Mouse (Mus musculus): ENCODE measurements around the gene Zfp748. TPM values are rescaled to one million over a fixed set of nuclear protein-coding genes. Genes with fewer than 3 reads are reported as not detected.

Gene Zfp748
- 8.5 and 11.2 TPM in 2 replicates for polyA plus RNA-seq (2012; rRNA removed)

DNA sequence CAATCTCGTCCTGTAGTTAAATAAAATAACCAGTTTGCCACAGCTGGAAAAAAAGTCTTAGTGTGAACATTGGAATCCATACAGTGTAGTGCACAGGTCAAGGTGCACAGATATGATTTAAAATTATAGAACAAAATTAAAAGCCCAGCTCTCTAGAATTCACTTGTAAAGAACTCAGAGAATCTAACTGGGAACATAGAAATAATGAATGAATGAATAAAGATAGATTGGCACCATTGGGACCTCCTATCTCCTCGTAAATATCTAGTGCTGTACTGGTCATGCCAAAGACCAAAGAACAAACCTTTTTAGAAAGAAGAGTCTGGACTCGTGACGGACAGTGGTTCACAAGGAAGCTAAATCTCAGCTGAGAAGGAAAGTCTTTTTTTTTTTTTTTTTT is at the start of gene Zfp748:
TSS of gene Zfp748 (minus strand) at position 101 of the 400 bp plus-strand sequence.

DNA sequence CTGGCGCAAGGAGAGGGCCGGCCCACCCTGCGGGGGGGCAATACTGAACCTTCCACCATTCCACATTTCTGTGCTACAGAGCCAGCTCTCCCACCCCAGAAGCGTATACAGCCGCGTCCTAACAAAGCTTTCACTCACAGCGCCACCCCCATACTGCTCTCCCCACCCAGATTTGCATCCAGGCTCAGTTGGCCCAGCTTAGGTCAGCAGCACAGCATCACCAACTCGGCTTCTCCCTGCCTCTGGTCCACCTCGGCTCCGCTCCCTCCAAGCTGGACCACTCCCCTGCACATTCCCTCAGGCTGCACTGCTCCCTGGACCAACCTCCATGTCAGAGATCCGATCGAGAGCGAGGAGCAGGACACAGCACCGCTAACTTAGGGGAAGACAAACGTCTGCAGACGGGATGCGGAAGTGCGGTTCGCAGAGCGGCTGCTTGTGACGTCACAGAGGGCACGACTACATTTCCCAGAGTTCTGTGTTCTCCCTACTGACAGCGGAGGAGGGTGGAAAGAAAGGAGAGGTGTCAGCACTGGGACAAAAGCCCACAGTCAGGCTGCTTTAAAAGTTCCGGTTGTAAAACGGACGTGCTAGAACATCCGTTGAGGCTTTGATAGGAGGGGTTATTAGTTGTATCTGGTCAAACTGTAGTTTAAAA is 27.7 kb downstream of the Zfp748 start, which contains the start of the genes Gm26965 and Zfp87:
TSS of gene Gm26965 (minus strand) at position 399 of the 658 bp plus-strand sequence.
TSS of gene Zfp87 (minus strand) at position 425 of the 658 bp plus-strand sequence.

DNA sequence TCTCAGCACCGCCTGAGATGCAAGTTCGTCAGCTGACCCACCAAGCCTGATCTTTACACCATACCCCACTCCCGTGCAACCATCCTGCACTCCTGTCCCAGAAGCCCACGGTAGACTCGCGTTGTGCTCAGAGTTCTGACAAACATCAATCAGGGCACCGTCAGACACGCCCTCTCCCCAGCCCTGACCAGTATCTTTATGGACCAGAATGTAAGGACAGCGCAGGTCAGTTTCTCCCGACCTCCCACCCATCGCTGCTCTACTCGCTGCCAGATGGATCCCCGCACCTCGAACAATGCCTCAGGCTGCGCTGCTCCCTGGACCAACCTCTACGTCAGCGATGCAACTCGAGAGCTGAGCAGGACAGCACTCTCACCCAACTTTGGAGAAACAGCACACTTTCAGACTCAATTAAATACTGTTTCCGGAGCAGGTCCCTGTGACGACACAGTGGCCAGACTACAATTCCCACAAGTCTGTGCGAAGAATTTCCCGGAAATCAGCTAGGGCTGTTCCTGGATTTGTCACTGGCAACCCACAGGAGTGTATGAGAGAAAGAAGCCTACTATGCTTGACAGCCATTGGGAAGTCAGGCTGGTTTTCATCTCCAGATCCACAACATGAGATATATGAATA is 53.4 kb downstream of the Zfp748 start, which contains the start of gene Zfp58:
TSS of gene Zfp58 (minus strand) at position 472 of the 636 bp plus-strand sequence.

Other genes starting within 250 kb of the Zfp748 start
- gene Zfp457, start 247.3 kb downstream of the Zfp748 start, polyA plus RNA-seq (2012; rRNA removed), result 1.2 and 2.0 TPM in 2 replicates
- 1.5 and 3.2 TPM in 2 replicates for gene Zfp595, start 221.3 kb downstream of the Zfp748 start, polyA plus RNA-seq (2012; rRNA removed)
- not detected in 2 replicates for gene Gm28044, start 193.3 kb downstream of the Zfp748 start, polyA plus RNA-seq (2012; rRNA removed)
- gene Zfp953, start 193.2 kb downstream of the Zfp748 start, polyA plus RNA-seq (2012; rRNA removed), result 0.61 and 1.3 TPM in 2 replicates
- gene Gm28041, start 178.1 kb downstream of the Zfp748 start, polyA plus RNA-seq (2012; rRNA removed), result 0.15 and 0.18 TPM in 2 replicates
- gene Zfp456, start 178.0 kb downstream of the Zfp748 start, polyA plus RNA-seq (2012; rRNA removed), result 0.44 and 0.84 TPM in 2 replicates
- 5.5 and 6.9 TPM in 2 replicates for gene Zfp429, start 154.0 kb downstream of the Zfp748 start, polyA plus RNA-seq (2012; rRNA removed)
- gene Zfp459, start 132.4 kb downstream of the Zfp748 start, polyA plus RNA-seq (2012; rRNA removed), result 0.36 and 1.4 TPM in 2 replicates
- 2.3 and 4.8 TPM in 2 replicates for gene Zfp874a, start 102.2 kb downstream of the Zfp748 start, polyA plus RNA-seq (2012; rRNA removed)
- gene Zfp874b, start 69.6 kb downstream of the Zfp748 start, polyA plus RNA-seq (2012; rRNA removed), result 2.3 and 4.2 TPM in 2 replicates
- gene Zfp58, start 53.3 kb downstream of the Zfp748 start, polyA plus RNA-seq (2012; rRNA removed), result 6.4 and 10.1 TPM in 2 replicates
- not detected in 2 replicates for gene Gm26965, start 27.7 kb downstream of the Zfp748 start, polyA plus RNA-seq (2012; rRNA removed)
- gene Zfp87, start 27.7 kb downstream of the Zfp748 start, polyA plus RNA-seq (2012; rRNA removed), result 12.7 and 20.2 TPM in 2 replicates
- gene Zfp729b, start 55.9 kb upstream of the Zfp748 start, polyA plus RNA-seq (2012; rRNA removed), result 1.2 and 3.6 TPM in 2 replicates
- gene Gm49345, start 83.9 kb upstream of the Zfp748 start, polyA plus RNA-seq (2012; rRNA removed), result 0.11 TPM in 1 of 2 replicates, not detected in the other
- 1.9 and 3.4 TPM in 2 replicates for gene Zfp729a, start 84.0 kb upstream of the Zfp748 start, polyA plus RNA-seq (2012; rRNA removed)
- gene Zfp738, start 133.2 kb upstream of the Zfp748 start, polyA plus RNA-seq (2012; rRNA removed), result 6.1 and 11.8 TPM in 2 replicates
- 5.8 and 10.6 TPM in 2 replicates for gene Zfp65, start 175.3 kb upstream of the Zfp748 start, polyA plus RNA-seq (2012; rRNA removed)
- gene Zfp85, start 201.4 kb upstream of the Zfp748 start, polyA plus RNA-seq (2012; rRNA removed), result 4.4 and 5.5 TPM in 2 replicates
- 2.1 and 3.5 TPM in 2 replicates for gene Zfp493, start 225.9 kb upstream of the Zfp748 start, polyA plus RNA-seq (2012; rRNA removed)

All from central nervous system, embryonic 11.5 days (tissue).